Comparison of ENCODE assay signal across 8 mouse cellular contexts in genomic region chr4:43441639-43442038, GRCm38 (mm10). TPM values are rescaled to one million over a fixed set of nuclear protein-coding genes. Genes with fewer than 3 reads are reported as not detected.
A peak's percentile ranks its signal among the peaks of the same experiment; 100 is the strongest.
DNase-seq lines count a peak whose midpoint lies in the region; ATAC-seq lines count a peak whose summit lies in the region.

Gene Tesk1, plus strand, starts transcription at chr4:43441939.

- H3K4me3 ChIP-seq in heart, embryonic 10.5 days, result peak within 1 kb of the TSS; percentile 96
- H3K4me3 ChIP-seq in neural tube, embryonic 13.5 days, result peak within 1 kb of the TSS; percentile 96

- H3K9ac ChIP-seq in neural tube, embryonic 13.5 days, result peak within 1 kb of the TSS; percentile 98

- peak within 1 kb of the TSS; percentile 96 for H3K4me2 ChIP-seq in neural tube, embryonic 13.5 days

- H3K27ac ChIP-seq in heart, embryonic 10.5 days, result peak within 1 kb of the TSS; percentile 96
- H3K27ac ChIP-seq in neural tube, embryonic 13.5 days (replicated peaks), result peak within 1 kb of the TSS; percentile 97

- H3K27me3 ChIP-seq in heart, embryonic 10.5 days (ENCODE audit: insufficient read depth, poor library complexity, severe bottlenecking), result no peaks in the 10 kb centered on the region
- H3K27me3 ChIP-seq in neural tube, embryonic 13.5 days, result no peaks in the 10 kb centered on the region

- 29% methylated on average over 4 of the region's 4 CpGs for WGBS in heart, embryonic 10.5 days
- 26% methylated on average over 4 of the region's 4 CpGs for WGBS in neural tube, embryonic 13.5 days

- DNase-seq in layer of hippocampus, adult 18-20 months (ENCODE audit: low spot score in 2 of 2), result no peak
- no peak for DNase-seq in layer of hippocampus, adult 9-10 months (ENCODE audit: low spot score)
- no peak for DNase-seq in adrenal gland, postnatal 4 days (ENCODE audit: low spot score in 2 of 2)
- DNase-seq in heart, embryonic 10.5 days (ENCODE audit: low spot score), result no peak
- no peak for DNase-seq in left cerebral cortex, adult 8-10 months (ENCODE audit: low spot score in 2 of 2)
- DNase-seq in right cerebral cortex, adult 2 months (ENCODE audit: low spot score in 2 of 2), result no peak
- no peak for DNase-seq in kidney, adult 11 months

- peak; percentile 7; the same call in 1 of the 2 replicates for ATAC-seq in neural tube, embryonic 13.5 days (ENCODE audit: low read depth)

- peaks cover 12% of the 10 kb centered on the region for H3K4me1 ChIP-seq in heart, embryonic 10.5 days
- peaks cover 13% of the 10 kb centered on the region for H3K4me1 ChIP-seq in neural tube, embryonic 13.5 days (replicated peaks)

- H3K36me3 ChIP-seq in heart, embryonic 10.5 days, result peaks cover 19% of the 10 kb centered on the region
- H3K36me3 ChIP-seq in neural tube, embryonic 13.5 days, result peaks cover 22% of the 10 kb centered on the region

- H3K9me3 ChIP-seq in heart, embryonic 10.5 days, result no peaks in the 10 kb centered on the region
- no peaks in the 10 kb centered on the region for H3K9me3 ChIP-seq in neural tube, embryonic 13.5 days

RNA-seq across cellular contexts. Expression of gene Tesk1, which starts in this region (rescaled TPM):
- 10 to 100 TPM; 83.3 to 89.9 TPM for total RNA-seq in layer of hippocampus, adult 18-20 months (2021)
- total RNA-seq in adrenal gland, postnatal 4 days (2021), result 10 to 100 TPM; 57.3 to 60.5 TPM
- polyA plus RNA-seq in heart, embryonic 10.5 days (2016; fragmentation: Nextera tagmentation; extraction: Ambion mirVana), result 5.0 and 6.3 TPM in 2 replicates
- total RNA-seq in left cerebral cortex, adult 8-10 months (2022), result 10 to 100 TPM; 91.7 to 98.0 (median 95.6) TPM
- 10.8 and 14.4 TPM in 2 replicates for polyA plus RNA-seq in neural tube, embryonic 13.5 days (2015; fragmentation: Nextera tagmentation; extraction: Ambion mirVana)
